Comparison of ENCODE assay signal across 9 mouse cellular contexts in genomic region chr6:43297508-43297850, GRCm38 (mm10). TPM values are rescaled to one million over a fixed set of nuclear protein-coding genes. Genes with fewer than 3 reads are reported as not detected.
DNase-seq lines count a peak whose midpoint lies in the region; ATAC-seq and TF ChIP-seq lines count a peak whose summit lies in the region.
"Had no signal": no experiment of that assay in that cellular context is flagged by ENCODE, and none has a peak within 500 bp of the region (broad histone marks: within the 10 kb centered on the region; RNA-seq: fewer than 3 reads in every experiment).

No protein-coding gene starts in this region.

- DNase-seq in intestine, embryonic 14.5 days (ENCODE audit: low spot score) = peak; percentile 65
- DNase-seq in embryo, embryonic 10.5 days (ENCODE audit: low spot score) = peak; percentile 18
- DNase-seq in B cell, adult 2 months = no peak
- no peak for DNase-seq in spleen, postnatal 4 days (ENCODE audit: low spot score in 2 of 2)
- no peak for DNase-seq in urinary bladder, adult 18-20 months (ENCODE audit: low spot score in 2 of 2)
- DNase-seq: thymus, adult 2 months had no signal

- H3K9me3 ChIP-seq in intestine, embryonic 14.5 days (ENCODE audit: control insufficient read depth, low read length) = no peaks in the 10 kb centered on the region
- H3K9me3 ChIP-seq in intestine, postnatal 0 days (ENCODE audit: control insufficient read depth) = no peaks in the 10 kb centered on the region
- H3K9me3 ChIP-seq in intestine, embryonic 16.5 days (ENCODE audit: control insufficient read depth, low read length) = no peaks in the 10 kb centered on the region
- no peaks in the 10 kb centered on the region for H3K9me3 ChIP-seq in neural tube, embryonic 13.5 days

- H3K36me3 ChIP-seq in intestine, embryonic 14.5 days (ENCODE audit: control insufficient read depth, insufficient read depth, low read length) = no peaks in the 10 kb centered on the region
- H3K36me3 ChIP-seq in intestine, postnatal 0 days (ENCODE audit: control insufficient read depth, insufficient read depth) = no peaks in the 10 kb centered on the region
- no peaks in the 10 kb centered on the region for H3K36me3 ChIP-seq in intestine, embryonic 16.5 days (ENCODE audit: control insufficient read depth, insufficient read depth, low read length)
- H3K36me3 ChIP-seq in neural tube, embryonic 13.5 days = no peaks in the 10 kb centered on the region

- H3K4me3 ChIP-seq in intestine, embryonic 14.5 days (ENCODE audit: low read depth, low read length) = no peak overlapping the region
- H3K4me3 ChIP-seq in intestine, postnatal 0 days (ENCODE audit: low read depth, low read length) = no peak overlapping the region
- no peak overlapping the region for H3K4me3 ChIP-seq in intestine, embryonic 16.5 days (ENCODE audit: low read length)
- H3K4me3 ChIP-seq in neural tube, embryonic 13.5 days = no peak overlapping the region

- peaks cover 13% of the 10 kb centered on the region for H3K4me1 ChIP-seq in intestine, embryonic 14.5 days (replicated peaks; ENCODE audit: control insufficient read depth, insufficient read depth, low read length)
- H3K4me1 ChIP-seq in intestine, postnatal 0 days (replicated peaks; ENCODE audit: control insufficient read depth, insufficient read depth, low read length) = peaks cover 3% of the 10 kb centered on the region; the same call in 1 of the 2 replicates
- peaks cover 21% of the 10 kb centered on the region for H3K4me1 ChIP-seq in intestine, embryonic 16.5 days (ENCODE audit: control insufficient read depth, insufficient read depth, low read length)
- H3K4me1 ChIP-seq in neural tube, embryonic 13.5 days (replicated peaks) = 0 out of 2 replicates have a peak, but pooled peaks cover 6% of the 10 kb centered on the region

- peak; percentile 41 for ATAC-seq in intestine, embryonic 14.5 days (replicated peaks; ENCODE audit: low FRiP score, low TSS enrichment, low read depth)
- no peak for ATAC-seq in intestine, postnatal 0 days
- peak; percentile 10; the same call in 1 of the 2 replicates for ATAC-seq in intestine, embryonic 16.5 days
- ATAC-seq in neural tube, embryonic 13.5 days (ENCODE audit: low read depth) = peak; percentile 50; the same call in 1 of the 2 replicates

- no peak overlapping the region for H3K27ac ChIP-seq in intestine, embryonic 14.5 days (ENCODE audit: low read depth)
- no peak overlapping the region for H3K27ac ChIP-seq in intestine, postnatal 0 days (ENCODE audit: low read depth, low read length)
- H3K27ac ChIP-seq in intestine, embryonic 16.5 days (ENCODE audit: low read length) = no peak overlapping the region
- H3K27ac ChIP-seq in neural tube, embryonic 13.5 days (replicated peaks) = no peak overlapping the region

- no peaks in the 10 kb centered on the region for H3K27me3 ChIP-seq in intestine, embryonic 14.5 days (replicated peaks; ENCODE audit: control insufficient read depth, insufficient read depth, low read length)
- H3K27me3 ChIP-seq in intestine, postnatal 0 days (replicated peaks; ENCODE audit: control insufficient read depth, insufficient read depth, low read length) = no peaks in the 10 kb centered on the region
- H3K27me3 ChIP-seq in intestine, embryonic 16.5 days (replicated peaks; ENCODE audit: control insufficient read depth, insufficient read depth, low read length) = no peaks in the 10 kb centered on the region
- H3K27me3 ChIP-seq in neural tube, embryonic 13.5 days = no peaks in the 10 kb centered on the region

- no peak for TF ChIP-seq CTCF in intestine, postnatal 0 days (IDR thresholded peaks at IDR 0.05; ENCODE audit: low read depth)

- WGBS in intestine, embryonic 14.5 days = 52% methylated on average over 2 of the region's 2 CpGs
- WGBS in intestine, postnatal 0 days = 34% methylated on average over 2 of the region's 2 CpGs
- WGBS in intestine, embryonic 16.5 days = 49% methylated on average over 2 of the region's 2 CpGs
- 30% methylated on average over 2 of the region's 2 CpGs for WGBS in neural tube, embryonic 13.5 days

- H3K4me2 ChIP-seq in intestine, embryonic 14.5 days (ENCODE audit: low read length) = no peak overlapping the region
- no peak overlapping the region for H3K4me2 ChIP-seq in intestine, postnatal 0 days (replicated peaks; ENCODE audit: low read depth)
- H3K4me2 ChIP-seq in intestine, embryonic 16.5 days (ENCODE audit: low read depth, low read length) = no peak overlapping the region
- no peak overlapping the region for H3K4me2 ChIP-seq in neural tube, embryonic 13.5 days

- H3K9ac ChIP-seq in intestine, embryonic 14.5 days (ENCODE audit: low read length) = no peak overlapping the region
- H3K9ac ChIP-seq in intestine, postnatal 0 days (ENCODE audit: low read depth, low read length) = no peak overlapping the region
- H3K9ac ChIP-seq in intestine, embryonic 16.5 days (ENCODE audit: low read depth, low read length) = no peak overlapping the region
- no peak overlapping the region for H3K9ac ChIP-seq in neural tube, embryonic 13.5 days

RNA-seq across cellular contexts. Expression of gene Nobox, which starts 11.9 kb away (rescaled TPM):
- polyA plus RNA-seq in intestine, embryonic 14.5 days (2014; fragmentation: Nextera tagmentation; extraction: Ambion mirVana) = not detected in 2 replicates
- polyA plus RNA-seq in intestine, postnatal 0 days (2015; fragmentation: Nextera tagmentation; extraction: Ambion mirVana) = not detected in 2 replicates
- not detected in 2 replicates for polyA plus RNA-seq in intestine, embryonic 16.5 days (2015; fragmentation: Nextera tagmentation; extraction: Ambion mirVana)
- not detected in 2 replicates for polyA plus RNA-seq in neural tube, embryonic 13.5 days (2015; fragmentation: Nextera tagmentation; extraction: Ambion mirVana)

RNA-seq across cellular contexts. Expression of gene Arhgef5, which starts 32.1 kb away (rescaled TPM):
- polyA plus RNA-seq in intestine, embryonic 14.5 days (2014; fragmentation: Nextera tagmentation; extraction: Ambion mirVana) = 17.3 and 20.3 TPM in 2 replicates
- polyA plus RNA-seq in intestine, postnatal 0 days (2015; fragmentation: Nextera tagmentation; extraction: Ambion mirVana) = 20.4 and 23.2 TPM in 2 replicates
- polyA plus RNA-seq in intestine, embryonic 16.5 days (2015; fragmentation: Nextera tagmentation; extraction: Ambion mirVana) = 20.0 and 20.7 TPM in 2 replicates
- polyA plus RNA-seq in neural tube, embryonic 13.5 days (2015; fragmentation: Nextera tagmentation; extraction: Ambion mirVana) = 2.6 and 3.3 TPM in 2 replicates

Comparison
In these comparisons a context has a peak if more than half of its experiments do, and no peak if none do; other contexts are left out.
1. DNase-seq: peak in intestine, embryonic 14.5 days (single experiment) and embryo, embryonic 10.5 days (single experiment); none in B cell, adult 2 months (0 of 2), spleen, postnatal 4 days (0 of 2) and urinary bladder, adult 18-20 months (0 of 2).